Mouse (Mus musculus) hindlimb bud, embryonic 11.5 days (tissue): ENCODE measurements around the gene Gm10409.
"Not testable (repeated sequence)": the region's sequence is repeated elsewhere in the genome, so short reads cannot be mapped to it uniquely, and the experiment has no call there.

Experiments used
- DNase-seq: peaks from one replicate; pipeline ENCODE4 v3.0.0-alpha.2; 2012; ENCODE audit warnings: low read depth, low spot score; ENCODE audit errors: extremely low spot score

Gm10409 gene

DNA sequence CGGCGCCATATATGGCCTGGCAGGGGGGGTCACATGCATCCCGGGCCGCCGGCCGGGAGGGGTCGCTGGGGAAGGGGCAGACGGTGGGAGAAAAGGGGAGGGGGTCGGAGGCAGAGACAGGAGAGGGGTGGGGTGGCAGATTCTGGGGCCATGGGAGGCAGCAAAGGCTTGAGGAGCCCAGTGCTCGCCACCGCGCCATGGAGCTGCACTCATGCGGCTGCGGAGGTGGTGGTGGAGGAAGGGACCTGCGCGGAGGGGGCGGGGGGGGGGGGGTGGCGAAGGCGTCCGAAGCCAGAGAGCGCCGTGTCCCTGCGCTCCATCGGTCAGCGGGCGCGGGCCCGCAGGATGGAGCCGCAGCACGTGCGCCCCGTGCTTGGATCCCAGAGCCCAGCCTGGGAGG lies at the start of gene Gm10409:
Gene Gm10409 (plus strand): TSS at position 301 of the 400 bp plus-strand sequence.
- not testable (repeated sequence) for DNase-seq

DNA sequence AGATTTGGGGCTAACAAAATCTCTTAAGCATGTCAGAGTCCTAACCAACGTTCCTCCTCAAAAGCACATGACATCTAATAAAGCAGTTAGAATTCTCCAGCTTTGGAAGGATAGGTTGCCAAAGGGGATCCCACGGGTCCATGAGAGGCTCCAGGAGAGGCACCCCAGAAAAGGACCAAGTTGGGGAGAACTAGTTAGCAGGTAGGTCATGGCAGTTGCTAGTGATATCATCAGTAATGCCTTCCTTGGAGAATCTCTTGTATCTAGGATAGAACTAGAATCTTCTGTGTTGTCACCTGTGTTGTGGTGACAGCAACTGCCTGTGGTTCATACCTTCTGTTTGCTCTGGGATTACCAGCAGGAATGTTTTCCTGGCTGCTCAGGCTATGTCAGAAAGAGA lies 17.6 kb upstream of the Gm10409 start, which contains the start of gene Gm10413:
Gene Gm10413 (plus strand): TSS at position 301 of the 400 bp plus-strand sequence.
- not testable (repeated sequence) for DNase-seq

GRCm38 (mm10) chr14:3427803-3428202 lies 15.4 kb downstream of the Gm10409 start, which contains the start of gene Gm3005:
Gm3005 (plus strand) TSS chr14:3428103.
- DNase-seq, result not testable (repeated sequence)

DNA sequence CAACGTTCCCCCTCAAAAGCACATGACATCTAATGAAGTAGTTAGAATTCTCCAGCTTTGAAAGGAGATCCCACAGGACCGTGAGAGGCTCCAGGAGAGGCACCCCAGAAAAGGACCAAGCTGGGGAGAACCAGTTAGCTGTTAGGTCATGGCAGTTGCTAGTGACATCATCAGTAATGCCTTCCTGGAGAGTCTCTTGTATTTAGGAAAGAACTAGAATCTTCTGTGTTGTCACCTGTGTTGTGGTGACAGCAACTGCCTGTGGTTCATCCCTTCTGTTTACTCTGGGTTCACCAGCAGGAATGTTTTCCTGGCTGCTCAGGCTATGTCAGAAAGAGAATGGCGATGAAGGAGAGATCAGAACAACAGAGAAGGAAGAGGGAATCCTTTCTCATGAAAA lies 36.7 kb downstream of the Gm10409 start, which contains the start of gene Gm10408:
Gene Gm10408 (plus strand): TSS at position 301 of the 400 bp plus-strand sequence.
- not testable (repeated sequence) for DNase-seq
